Mouse (Mus musculus) neutrophil, adult 65 days (primary cell): ENCODE data around the gene Gm20449. TPM values are rescaled to one million over a fixed set of nuclear protein-coding genes. Genes with fewer than 3 reads are reported as not detected.

Experiments used
- total RNA-seq: library from RNA; stranded (reverse); gene quantifications from 2 replicates; pipeline ENCODE4 v1.2.4, GENCODE M21; 2023

The Gm20449 gene
- 0.14 and 0.38 TPM in 2 replicates for total RNA-seq

DNA sequence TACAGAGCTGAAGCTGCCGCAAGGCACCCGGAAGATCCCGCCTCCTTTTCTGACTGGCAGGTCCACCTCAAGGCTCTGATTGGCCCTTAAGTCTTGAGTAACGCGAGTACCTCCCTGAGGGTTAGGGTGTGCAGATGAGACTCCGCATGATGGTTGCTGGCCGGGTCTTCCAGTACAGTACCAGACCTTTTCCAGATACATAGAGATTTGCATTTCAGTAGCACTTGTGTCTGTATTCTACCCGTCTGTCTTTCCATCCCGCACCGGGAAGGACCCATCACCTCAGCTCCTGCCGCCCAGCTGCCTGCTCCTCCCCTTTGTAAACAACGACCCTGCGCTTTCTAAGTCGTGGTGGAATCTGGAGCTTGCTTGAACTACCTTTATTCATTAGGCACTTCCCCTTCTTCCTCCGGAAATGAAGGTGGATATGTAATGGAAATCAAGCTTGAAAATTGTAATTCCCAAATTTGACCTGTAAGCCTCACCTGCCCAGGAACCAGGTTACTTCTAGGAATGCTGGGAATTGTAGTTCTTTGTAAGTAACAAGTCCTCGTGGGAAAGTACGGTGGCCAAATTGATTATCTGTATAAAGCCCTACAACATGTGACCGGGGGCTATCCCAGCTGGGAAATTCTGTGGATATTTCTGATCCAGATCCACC is at the start of gene Gm20449, which contains the start of gene AW146154:
Gene Gm20449 (minus strand): TSS at position 29 of the 661 bp plus-strand sequence.
Gene AW146154 (minus strand): TSS at position 502 of the 661 bp plus-strand sequence.

DNA sequence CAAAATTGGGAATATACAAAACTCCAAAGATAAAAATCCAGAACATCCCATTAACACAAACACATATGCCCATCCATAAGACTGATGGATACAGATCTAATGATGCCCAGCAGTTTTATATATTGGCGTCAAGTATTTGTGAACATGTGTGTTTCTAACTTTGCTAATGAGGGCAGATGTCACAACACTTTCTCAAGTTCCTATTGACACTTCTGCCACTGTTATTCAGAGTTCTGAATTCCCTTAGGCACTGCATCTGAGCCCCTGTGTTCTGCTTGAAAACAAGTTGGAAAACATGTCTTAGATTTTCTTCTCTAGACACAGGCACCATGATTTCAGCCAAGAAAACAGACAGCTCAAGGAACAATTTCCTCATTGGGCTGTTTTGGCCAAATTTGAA is 50.6 kb downstream of the Gm20449 start, which contains the start of gene Vmn2r57:
Gene Vmn2r57 (minus strand): TSS at position 101 of the 400 bp plus-strand sequence.

GRCm38 (mm10) chr7:41393048-41393971 is 105.9 kb downstream of the Gm20449 start, which contains the start of gene AI987944:
TSS of gene AI987944 (minus strand) at chr7:41393379.

Other genes with a start within 250 kb of the Gm20449 start
- gene AI987944, start 106.0 kb downstream of the Gm20449 start, total RNA-seq, result 3.1 and 3.8 TPM in 2 replicates
- not detected in 2 replicates for gene Vmn2r57, start 50.7 kb downstream of the Gm20449 start, total RNA-seq
- 2.6 and 2.9 TPM in 2 replicates for gene AW146154, start 473 bp upstream of the Gm20449 start, total RNA-seq
- not detected in 2 replicates for gene Gm6871, start 74.2 kb upstream of the Gm20449 start, total RNA-seq
- 5.9 and 10.2 TPM in 2 replicates for gene 2610021A01Rik, start 99.8 kb upstream of the Gm20449 start, total RNA-seq
- 4.0 and 4.2 TPM in 2 replicates for gene Zfp788, start 133.8 kb upstream of the Gm20449 start, total RNA-seq